Mouse (Mus musculus): ENCODE data around the gene Tomm40. TPM values are rescaled to one million over a fixed set of nuclear protein-coding genes. Genes with fewer than 3 reads are reported as not detected.

The Tomm40 gene
- total RNA-seq, 1 experiment: 342 TPM

DNA sequence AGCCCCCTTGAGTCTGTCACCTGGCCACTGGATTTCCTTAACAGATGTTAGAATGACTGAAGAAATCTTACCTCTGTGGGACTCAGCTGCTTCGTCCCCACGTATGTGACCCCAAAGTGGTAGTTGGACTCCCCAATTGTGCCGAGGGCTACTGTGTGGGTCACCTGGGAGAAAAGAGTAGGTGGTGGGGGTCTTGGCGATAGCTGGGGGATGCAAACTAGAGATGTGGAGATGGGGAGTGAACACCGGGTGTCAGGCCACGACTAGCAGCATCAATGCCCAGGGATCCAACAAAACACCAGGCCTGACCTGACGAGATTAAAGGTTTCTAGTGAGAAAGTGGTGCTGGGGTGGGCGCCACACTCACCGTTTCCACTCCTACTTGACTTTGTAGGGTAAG is 1.6 kb downstream of the Tomm40 start:
- in situ Hi-C loops (cut with MboI; ENCODE audit: low sequenced_read_pairs in 2 of 2, unreplicated experiment in 2 of 2): no loop called here
- peak overlapping the region; percentile 88 to 100; a peak in 3 of 4 replicates for H3K4me3 ChIP-seq (ENCODE audit: insufficient read depth in 1 of 2, low read depth in 1 of 2, low read length in 2 of 2, poor library complexity in 1 of 2, severe bottlenecking in 1 of 2)

DNA sequence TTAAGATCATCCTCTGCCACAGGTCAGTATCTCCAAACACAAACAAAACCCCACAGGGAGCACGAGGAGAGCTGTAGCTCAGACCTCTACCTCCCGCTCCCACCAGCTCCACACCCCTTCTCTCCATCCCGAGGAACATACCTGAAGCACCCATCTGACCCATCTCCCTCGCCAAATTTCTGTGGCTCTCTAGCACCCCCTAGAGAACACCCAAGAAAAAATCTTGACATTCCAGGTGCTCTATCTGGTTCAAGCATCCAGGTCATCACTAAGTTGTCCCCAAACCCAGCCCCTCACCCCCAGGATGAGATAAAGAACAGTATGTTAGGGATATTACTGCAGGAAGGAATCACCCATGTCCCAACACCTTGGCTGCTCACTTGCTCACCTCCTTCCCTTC is 2.0 kb downstream of the Tomm40 start:
- TF ChIP-seq CHD2 (IDR thresholded peaks at IDR 0.05; ENCODE audit: low read depth, low read length): no peak
- TF ChIP-seq HCFC1 (IDR thresholded peaks at IDR 0.05; ENCODE audit: borderline replicate concordance, insufficient read depth, low read length): no peak
- TF ChIP-seq ZC3H11A (IDR thresholded peaks at IDR 0.05; ENCODE audit: borderline replicate concordance, low read depth, low read length): no peak
- TF ChIP-seq MAFK (IDR thresholded peaks at IDR 0.05; ENCODE audit: insufficient read depth, low read depth, low read length): no peak
- TF ChIP-seq ZNF384 (IDR thresholded peaks at IDR 0.05; ENCODE audit: low read depth, low read length): no peak
- no peak overlapping the region for H3K27ac ChIP-seq (ENCODE audit: insufficient read depth, low read depth, low read length, poor library complexity, severe bottlenecking)
- in situ Hi-C loops (cut with MboI; ENCODE audit: low sequenced_read_pairs in 2 of 2, unreplicated experiment in 2 of 2): no loop called here
- no peaks in the 10 kb centered on the region for H3K9me3 ChIP-seq (ENCODE audit: control insufficient read depth, insufficient read depth, low read depth, low read length)
- peaks cover 0 to 14% of the 10 kb centered on the region in 2 experiments; a peak in 1 of 4 replicates for H3K4me1 ChIP-seq (ENCODE audit: control insufficient read depth in 2 of 2, insufficient read depth in 2 of 2, low read length in 2 of 2, poor library complexity in 1 of 2)
- no peak for DNase-seq (ENCODE audit: low read depth, low spot score)
- H3K9ac ChIP-seq (ENCODE audit: insufficient read depth, low read depth, low read length, poor library complexity, severe bottlenecking): peak overlapping the region; percentile 27; the same call in 1 of the 2 replicates
- no peak overlapping the region for H3K4me3 ChIP-seq (ENCODE audit: insufficient read depth in 1 of 2, low read depth in 1 of 2, low read length in 2 of 2, poor library complexity in 1 of 2, severe bottlenecking in 1 of 2)
- H3K36me3 ChIP-seq (ENCODE audit: control insufficient read depth, insufficient read depth, low read length, poor library complexity, severe bottlenecking): peaks cover 55% of the 10 kb centered on the region

More for the DNA sequence above, 1.6 kb downstream of the Tomm40 start:
- no peak overlapping the region for H3K9ac ChIP-seq (ENCODE audit: insufficient read depth, low read depth, low read length, poor library complexity, severe bottlenecking)
- H3K36me3 ChIP-seq (ENCODE audit: control insufficient read depth, insufficient read depth, low read length, poor library complexity, severe bottlenecking): peaks cover 53% of the 10 kb centered on the region
- H3K4me1 ChIP-seq (ENCODE audit: control insufficient read depth in 2 of 2, insufficient read depth in 2 of 2, low read length in 2 of 2, poor library complexity in 1 of 2): peaks cover 0 to 14% of the 10 kb centered on the region in 2 experiments; a peak in 1 of 4 replicates
- H3K9me3 ChIP-seq (ENCODE audit: control insufficient read depth, insufficient read depth, low read depth, low read length): no peaks in the 10 kb centered on the region
- no peak overlapping the region for H3K27ac ChIP-seq (ENCODE audit: insufficient read depth, low read depth, low read length, poor library complexity, severe bottlenecking)
- DNase-seq (ENCODE audit: low read depth, low spot score): no peak
- TF ChIP-seq MAFK (IDR thresholded peaks at IDR 0.05; ENCODE audit: insufficient read depth, low read depth, low read length): no peak
- no peak for TF ChIP-seq HCFC1 (IDR thresholded peaks at IDR 0.05; ENCODE audit: borderline replicate concordance, insufficient read depth, low read length)
- no peak for TF ChIP-seq ZC3H11A (IDR thresholded peaks at IDR 0.05; ENCODE audit: borderline replicate concordance, low read depth, low read length)
- no peak for TF ChIP-seq ZNF384 (IDR thresholded peaks at IDR 0.05; ENCODE audit: low read depth, low read length)
- TF ChIP-seq CHD2 (IDR thresholded peaks at IDR 0.05; ENCODE audit: low read depth, low read length): no peak

DNA sequence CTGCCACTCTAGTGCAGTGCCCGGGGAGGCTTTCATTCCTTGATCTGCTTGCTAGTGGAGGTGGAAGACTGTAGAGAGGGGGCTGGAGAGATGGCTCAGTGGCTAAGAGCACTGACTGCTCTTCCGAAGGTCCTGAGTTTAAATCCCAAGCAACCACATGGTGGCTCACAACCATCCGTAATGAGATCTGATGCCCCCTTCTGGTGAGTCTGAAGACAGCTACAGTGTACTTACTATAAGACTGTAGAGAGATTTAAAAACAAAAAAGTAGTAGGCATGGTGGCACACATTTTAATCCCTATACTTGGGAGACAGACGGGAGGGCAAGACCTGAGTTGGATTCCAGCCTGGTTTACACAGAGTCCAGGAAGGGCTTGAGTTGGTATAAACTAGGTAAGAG is 2.8 kb downstream of the Tomm40 start:
- peaks cover 0 to 14% of the 10 kb centered on the region in 2 experiments; a peak in 1 of 4 replicates for H3K4me1 ChIP-seq (ENCODE audit: control insufficient read depth in 2 of 2, insufficient read depth in 2 of 2, low read length in 2 of 2, poor library complexity in 1 of 2)
- no peak overlapping the region for H3K27ac ChIP-seq (ENCODE audit: insufficient read depth, low read depth, low read length, poor library complexity, severe bottlenecking)
- H3K9me3 ChIP-seq (ENCODE audit: control insufficient read depth, insufficient read depth, low read depth, low read length): no peaks in the 10 kb centered on the region
- in situ Hi-C loops (cut with MboI; ENCODE audit: low sequenced_read_pairs in 2 of 2, unreplicated experiment in 2 of 2): no loop called here
- H3K9ac ChIP-seq (ENCODE audit: insufficient read depth, low read depth, low read length, poor library complexity, severe bottlenecking): no peak overlapping the region
- TF ChIP-seq CHD2 (IDR thresholded peaks at IDR 0.05; ENCODE audit: low read depth, low read length) (no peak), HCFC1 (IDR thresholded peaks at IDR 0.05; ENCODE audit: borderline replicate concordance, insufficient read depth, low read length) (no peak), ZNF384 (IDR thresholded peaks at IDR 0.05; ENCODE audit: low read depth, low read length) (no peak), ZC3H11A (IDR thresholded peaks at IDR 0.05; ENCODE audit: borderline replicate concordance, low read depth, low read length) (no peak), MAFK (IDR thresholded peaks at IDR 0.05; ENCODE audit: insufficient read depth, low read depth, low read length) (no peak)
- DNase-seq (ENCODE audit: low read depth, low spot score): no peak
- H3K36me3 ChIP-seq (ENCODE audit: control insufficient read depth, insufficient read depth, low read length, poor library complexity, severe bottlenecking): peaks cover 54% of the 10 kb centered on the region
- H3K4me3 ChIP-seq (ENCODE audit: insufficient read depth in 1 of 2, low read depth in 1 of 2, low read length in 2 of 2, poor library complexity in 1 of 2, severe bottlenecking in 1 of 2): no peak overlapping the region

DNA sequence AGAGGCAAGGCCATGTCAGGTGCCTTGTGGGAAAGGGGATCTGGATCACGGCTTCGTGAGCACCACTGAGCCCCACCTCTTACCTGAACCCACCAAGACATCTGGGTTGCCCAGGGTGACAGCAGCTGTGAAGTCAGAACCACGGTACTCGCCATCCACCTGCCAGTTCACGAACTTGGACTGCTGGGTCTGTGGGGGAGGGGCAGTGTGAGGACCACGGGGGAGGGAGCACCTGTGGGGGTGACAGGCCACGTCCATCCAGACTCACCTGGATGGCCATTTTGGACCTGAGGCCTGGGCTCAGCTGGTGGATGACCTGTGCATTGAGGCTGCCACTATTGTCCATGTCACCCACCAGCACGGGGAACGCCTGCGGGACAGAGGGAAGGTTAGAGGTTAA is 4.6 kb downstream of the Tomm40 start:
- no peak for TF ChIP-seq CHD2 (IDR thresholded peaks at IDR 0.05; ENCODE audit: low read depth, low read length)
- TF ChIP-seq HCFC1 (IDR thresholded peaks at IDR 0.05; ENCODE audit: borderline replicate concordance, insufficient read depth, low read length): no peak
- no peak for TF ChIP-seq ZC3H11A (IDR thresholded peaks at IDR 0.05; ENCODE audit: borderline replicate concordance, low read depth, low read length)
- TF ChIP-seq ZNF384 (IDR thresholded peaks at IDR 0.05; ENCODE audit: low read depth, low read length): no peak
- TF ChIP-seq MAFK (IDR thresholded peaks at IDR 0.05; ENCODE audit: insufficient read depth, low read depth, low read length): no peak
- in situ Hi-C loops (cut with MboI; ENCODE audit: low sequenced_read_pairs in 2 of 2, unreplicated experiment in 2 of 2): no loop called here

More for the DNA sequence above, 4.6 kb downstream of the Tomm40 start:
- no peaks in the 10 kb centered on the region for H3K9me3 ChIP-seq (ENCODE audit: control insufficient read depth, insufficient read depth, low read depth, low read length)
- no peak overlapping the region for H3K27ac ChIP-seq (ENCODE audit: insufficient read depth, low read depth, low read length, poor library complexity, severe bottlenecking)
- peaks cover 55% of the 10 kb centered on the region for H3K36me3 ChIP-seq (ENCODE audit: control insufficient read depth, insufficient read depth, low read length, poor library complexity, severe bottlenecking)
- H3K9ac ChIP-seq (ENCODE audit: insufficient read depth, low read depth, low read length, poor library complexity, severe bottlenecking): no peak overlapping the region
- no peak overlapping the region for H3K4me3 ChIP-seq (ENCODE audit: insufficient read depth in 1 of 2, low read depth in 1 of 2, low read length in 2 of 2, poor library complexity in 1 of 2, severe bottlenecking in 1 of 2)
- H3K4me1 ChIP-seq (ENCODE audit: control insufficient read depth in 2 of 2, insufficient read depth in 2 of 2, low read length in 2 of 2, poor library complexity in 1 of 2): peaks cover 0 to 8% of the 10 kb centered on the region in 2 experiments; a peak in 1 of 4 replicates
- no peak for DNase-seq (ENCODE audit: low read depth, low spot score)
